Mouse (Mus musculus) thymus, adult 2 months (tissue): Measurements from ENCODE around the gene Snx9. TPM values are rescaled to one million over a fixed set of nuclear protein-coding genes. Genes with fewer than 3 reads are reported as not detected.
A peak's percentile ranks its signal among the peaks of the same experiment; 100 is the strongest.

Source experiments
- DNase-seq: peaks from one replicate; pipeline ENCODE4 v3.0.0; 2021
- H3K27ac ChIP-seq: fragments of 200-500 bp; 2 replicates; pipeline ENCODE4 v1.5.1; 2012; ENCODE audit warnings: low read length, control low read depth; ENCODE audit not compliant: control insufficient read depth, insufficient read depth
- H3K27me3 ChIP-seq: fragments of 200-500 bp; 2 replicates; pipeline ENCODE4 v1.6.1; 2012; ENCODE audit warnings: mild to moderate bottlenecking, low read length, moderate library complexity, mixed read lengths; ENCODE audit not compliant: control insufficient read depth, insufficient read depth
- H3K36me3 ChIP-seq: fragments of 200-500 bp; 2 replicates; pipeline ENCODE4 v1.6.1; 2012; ENCODE audit warnings: mild to moderate bottlenecking, low read length, moderate library complexity; ENCODE audit not compliant: control insufficient read depth, insufficient read depth
- H3K4me1 ChIP-seq: fragments of 200-500 bp; replicated peaks from 2 replicates; pipeline ENCODE4 v1.6.1; 2012; ENCODE audit warnings: low read length; ENCODE audit not compliant: control insufficient read depth, insufficient read depth
- H3K4me3 ChIP-seq: fragments of 200-500 bp; 2 replicates; pipeline ENCODE4 v1.5.1; 2012; ENCODE audit warnings: mild to moderate bottlenecking, low read length, control low read depth, moderate library complexity; ENCODE audit not compliant: control insufficient read depth, insufficient read depth
- CTCF ChIP-seq: fragments of 200-500 bp; IDR thresholded peaks from 2 replicates; pipeline ENCODE4 v1.5.1; 2012; ENCODE audit warnings: mild to moderate bottlenecking, control low read depth, low read length, moderate library complexity, borderline replicate concordance; ENCODE audit not compliant: control insufficient read depth, poor library complexity, insufficient read depth; ENCODE audit errors: extremely low read depth
- POLR2A ChIP-seq: fragments of 200-500 bp; IDR thresholded peaks from 2 replicates; pipeline ENCODE4 v1.6.1; 2012; ENCODE audit warnings: mild to moderate bottlenecking, low read length, control low read depth, moderate library complexity; ENCODE audit not compliant: control insufficient read depth, poor library complexity, insufficient read depth; ENCODE audit errors: extremely low read depth
- WGBS: fragments of 180-500 bp; shearing (Covaris S2); methylation state at CpG from one replicate; pipeline ENCODE4 v1.1.7; 2018; 5-methylcytosine and 5-hydroxymethylcytosine counted together
- polyA plus RNA-seq: library from polyadenylated mRNA; depleted of rRNA; stranded (reverse); fragments of >200 nt; gene quantifications from 2 replicates; pipeline ENCODE4 v1.2.3, GENCODE M21; 2012

The Snx9 gene
- polyA plus RNA-seq, 1 experiment = 12.5 TPM

GRCm38 (mm10) chr17:5801761-5802655, 39.1 kb upstream of the Snx9 start:
- Histone ChIP-seq H3K27me3 (no peaks in the 10 kb centered on the region), H3K27ac (no peak overlapping the region), H3K4me3 (no peak overlapping the region), H3K4me1 (peaks cover 47% of the 10 kb centered on the region), H3K36me3 (no peaks in the 10 kb centered on the region)
- TF ChIP-seq CTCF (no peak), POLR2A (no peak)
- 15% methylated on average over 17 of the region's 17 CpGs for WGBS
- peak; percentile 69 for DNase-seq

DNA sequence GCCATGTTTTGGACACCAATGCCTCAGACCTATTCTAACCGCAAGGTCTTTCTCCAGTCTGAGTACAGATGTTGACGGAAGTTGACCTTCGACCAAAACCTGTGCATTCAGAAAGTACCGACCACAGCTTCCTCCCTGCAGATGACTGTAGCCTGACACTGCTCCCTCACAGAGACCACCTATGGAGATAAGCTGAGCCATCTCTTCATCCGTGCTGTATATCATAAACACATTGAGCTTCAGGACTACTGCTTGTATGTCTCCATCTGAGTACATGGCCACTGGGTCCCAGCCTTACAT, 38.5 kb upstream of the Snx9 start:
- Histone ChIP-seq H3K36me3 (no peaks in the 10 kb centered on the region), H3K4me3 (no peak overlapping the region), H3K27ac (no peak overlapping the region), H3K27me3 (no peaks in the 10 kb centered on the region), H3K4me1 (peaks cover 50% of the 10 kb centered on the region)
- no peak for TF ChIP-seq CTCF
- no peak for TF ChIP-seq POLR2A
- WGBS = 1% methylated on average over 5 of the region's 5 CpGs
- peak; percentile 48 for DNase-seq

GRCm38 (mm10) chr17:5803229-5804012, 37.7 kb upstream of the Snx9 start:
- peaks cover 47% of the 10 kb centered on the region for H3K4me1 ChIP-seq
- no peak for DNase-seq
- H3K27me3 ChIP-seq = no peaks in the 10 kb centered on the region
- H3K36me3 ChIP-seq = no peaks in the 10 kb centered on the region
- no peak for TF ChIP-seq CTCF
- TF ChIP-seq POLR2A = no peak
- no peak overlapping the region for H3K4me3 ChIP-seq
- H3K27ac ChIP-seq = no peak overlapping the region
- WGBS = 47% methylated on average over 10 of the region's 10 CpGs

GRCm38 (mm10) chr17:5804370-5805150, 36.6 kb upstream of the Snx9 start:
- H3K36me3 ChIP-seq = no peaks in the 10 kb centered on the region
- no peaks in the 10 kb centered on the region for H3K27me3 ChIP-seq
- H3K4me1 ChIP-seq = peaks cover 42% of the 10 kb centered on the region
- H3K27ac ChIP-seq = no peak overlapping the region
- no peak for TF ChIP-seq CTCF
- no peak for TF ChIP-seq POLR2A
- 37% methylated on average over 12 of the region's 12 CpGs for WGBS
- DNase-seq = no peak
- no peak overlapping the region for H3K4me3 ChIP-seq

GRCm38 (mm10) chr17:5805151-5805834, 35.8 kb upstream of the Snx9 start:
- no peak for TF ChIP-seq POLR2A
- TF ChIP-seq CTCF = no peak
- Histone ChIP-seq H3K27me3 (no peaks in the 10 kb centered on the region), H3K4me3 (no peak overlapping the region), H3K27ac (no peak overlapping the region), H3K36me3 (no peaks in the 10 kb centered on the region), H3K4me1 (peaks cover 42% of the 10 kb centered on the region)
- WGBS = 14% methylated on average over 7 of the region's 7 CpGs
- no peak for DNase-seq
